Mouse (Mus musculus): Measurements from ENCODE around the gene Mrs2. TPM values are rescaled to one million over a fixed set of nuclear protein-coding genes. Genes with fewer than 3 reads are reported as not detected.

The Mrs2 gene
- total RNA-seq, 1 experiment: 18.3 TPM

GRCm38 (mm10) chr13:25020540-25020892 lies 337 bp upstream of the Mrs2 start:
- no peak for DNase-seq (ENCODE audit: low read depth, low spot score)
- Histone ChIP-seq H3K36me3 (ENCODE audit: control insufficient read depth, insufficient read depth, low read length, poor library complexity, severe bottlenecking) (peaks cover 2% of the 10 kb centered on the region; the same call in 1 of the 2 replicates), H3K9me3 (ENCODE audit: control insufficient read depth, insufficient read depth, low read depth, low read length) (no peaks in the 10 kb centered on the region), H3K4me3 (ENCODE audit: insufficient read depth in 1 of 2, low read depth in 1 of 2, low read length in 2 of 2, poor library complexity in 1 of 2, severe bottlenecking in 1 of 2) (peak overlapping the region; percentile 71 to 86; a peak in 3 of 4 replicates), H3K4me1 (ENCODE audit: control insufficient read depth in 2 of 2, insufficient read depth in 2 of 2, low read length in 2 of 2, poor library complexity in 1 of 2) (no peaks in the 10 kb centered on the region; a peak in 1 of 4 replicates), H3K27ac (ENCODE audit: insufficient read depth, low read depth, low read length, poor library complexity, severe bottlenecking) (no peak overlapping the region), H3K9ac (ENCODE audit: insufficient read depth, low read depth, low read length, poor library complexity, severe bottlenecking) (no peak overlapping the region)
- in situ Hi-C loops (cut with MboI; ENCODE audit: low sequenced_read_pairs in 2 of 2, unreplicated experiment in 2 of 2): no loop called here
- TF ChIP-seq ZC3H11A (IDR thresholded peaks at IDR 0.05; ENCODE audit: borderline replicate concordance, low read depth, low read length) (no peak), CHD2 (IDR thresholded peaks at IDR 0.05; ENCODE audit: low read depth, low read length) (no peak), MAFK (IDR thresholded peaks at IDR 0.05; ENCODE audit: insufficient read depth, low read depth, low read length) (no peak), ZNF384 (IDR thresholded peaks at IDR 0.05; ENCODE audit: low read depth, low read length) (no peak), HCFC1 (IDR thresholded peaks at IDR 0.05; ENCODE audit: borderline replicate concordance, insufficient read depth, low read length) (no peak)

GRCm38 (mm10) chr13:25018316-25018715 lies 1.9 kb downstream of the Mrs2 start:
- Histone ChIP-seq H3K27ac (ENCODE audit: insufficient read depth, low read depth, low read length, poor library complexity, severe bottlenecking) (no peak overlapping the region), H3K36me3 (ENCODE audit: control insufficient read depth, insufficient read depth, low read length, poor library complexity, severe bottlenecking) (peaks cover 2% of the 10 kb centered on the region; the same call in 1 of the 2 replicates), H3K4me1 (ENCODE audit: control insufficient read depth in 2 of 2, insufficient read depth in 2 of 2, low read length in 2 of 2, poor library complexity in 1 of 2) (no peaks in the 10 kb centered on the region; a peak in 1 of 4 replicates), H3K4me3 (ENCODE audit: insufficient read depth in 1 of 2, low read depth in 1 of 2, low read length in 2 of 2, poor library complexity in 1 of 2, severe bottlenecking in 1 of 2) (no peak overlapping the region), H3K9me3 (ENCODE audit: control insufficient read depth, insufficient read depth, low read depth, low read length) (no peaks in the 10 kb centered on the region), H3K9ac (ENCODE audit: insufficient read depth, low read depth, low read length, poor library complexity, severe bottlenecking) (no peak overlapping the region)
- in situ Hi-C loops (cut with MboI; ENCODE audit: low sequenced_read_pairs in 2 of 2, unreplicated experiment in 2 of 2): no loop called here
- no peak for DNase-seq (ENCODE audit: low read depth, low spot score)
- TF ChIP-seq CHD2 (IDR thresholded peaks at IDR 0.05; ENCODE audit: low read depth, low read length): no peak
- TF ChIP-seq ZNF384 (IDR thresholded peaks at IDR 0.05; ENCODE audit: low read depth, low read length): no peak
- no peak for TF ChIP-seq HCFC1 (IDR thresholded peaks at IDR 0.05; ENCODE audit: borderline replicate concordance, insufficient read depth, low read length)
- no peak for TF ChIP-seq ZC3H11A (IDR thresholded peaks at IDR 0.05; ENCODE audit: borderline replicate concordance, low read depth, low read length)
- no peak for TF ChIP-seq MAFK (IDR thresholded peaks at IDR 0.05; ENCODE audit: insufficient read depth, low read depth, low read length)

- no peak for DNase-seq (ENCODE audit: low read depth, low spot score)
- TF ChIP-seq MAFK (IDR thresholded peaks at IDR 0.05; ENCODE audit: insufficient read depth, low read depth, low read length) (no peak), ZNF384 (IDR thresholded peaks at IDR 0.05; ENCODE audit: low read depth, low read length) (no peak), HCFC1 (IDR thresholded peaks at IDR 0.05; ENCODE audit: borderline replicate concordance, insufficient read depth, low read length) (no peak), CHD2 (IDR thresholded peaks at IDR 0.05; ENCODE audit: low read depth, low read length) (no peak), ZC3H11A (IDR thresholded peaks at IDR 0.05; ENCODE audit: borderline replicate concordance, low read depth, low read length) (no peak)
- Histone ChIP-seq H3K9me3 (ENCODE audit: control insufficient read depth, insufficient read depth, low read depth, low read length) (peaks cover 3% of the 10 kb centered on the region; the same call in 1 of the 2 replicates), H3K4me3 (ENCODE audit: insufficient read depth in 1 of 2, low read depth in 1 of 2, low read length in 2 of 2, poor library complexity in 1 of 2, severe bottlenecking in 1 of 2) (no peak overlapping the region), H3K27ac (ENCODE audit: insufficient read depth, low read depth, low read length, poor library complexity, severe bottlenecking) (no peak overlapping the region), H3K4me1 (ENCODE audit: control insufficient read depth in 2 of 2, insufficient read depth in 2 of 2, low read length in 2 of 2, poor library complexity in 1 of 2) (no peaks in the 10 kb centered on the region), H3K9ac (ENCODE audit: insufficient read depth, low read depth, low read length, poor library complexity, severe bottlenecking) (no peak overlapping the region), H3K36me3 (ENCODE audit: control insufficient read depth, insufficient read depth, low read length, poor library complexity, severe bottlenecking) (peaks cover 3% of the 10 kb centered on the region; the same call in 1 of the 2 replicates)
- in situ Hi-C loops (cut with MboI; ENCODE audit: low sequenced_read_pairs in 2 of 2, unreplicated experiment in 2 of 2): no loop called here
These were observed 13.1 kb downstream of the Mrs2 start for GRCm38 (mm10) chr13:25007115-25007514.

GRCm38 (mm10) chr13:25002965-25003364 lies 17.2 kb downstream of the Mrs2 start:
- in situ Hi-C loops (cut with MboI; ENCODE audit: low sequenced_read_pairs in 2 of 2, unreplicated experiment in 2 of 2): no loop called here
- Histone ChIP-seq H3K27ac (ENCODE audit: insufficient read depth, low read depth, low read length, poor library complexity, severe bottlenecking) (no peak overlapping the region), H3K4me1 (ENCODE audit: control insufficient read depth in 2 of 2, insufficient read depth in 2 of 2, low read length in 2 of 2, poor library complexity in 1 of 2) (no peaks in the 10 kb centered on the region), H3K9ac (ENCODE audit: insufficient read depth, low read depth, low read length, poor library complexity, severe bottlenecking) (no peak overlapping the region), H3K9me3 (ENCODE audit: control insufficient read depth, insufficient read depth, low read depth, low read length) (peaks cover 3% of the 10 kb centered on the region; the same call in 1 of the 2 replicates), H3K4me3 (ENCODE audit: insufficient read depth in 1 of 2, low read depth in 1 of 2, low read length in 2 of 2, poor library complexity in 1 of 2, severe bottlenecking in 1 of 2) (no peak overlapping the region), H3K36me3 (ENCODE audit: control insufficient read depth, insufficient read depth, low read length, poor library complexity, severe bottlenecking) (peaks cover 5% of the 10 kb centered on the region; the same call in 1 of the 2 replicates)
- no peak for DNase-seq (ENCODE audit: low read depth, low spot score)
- TF ChIP-seq HCFC1 (IDR thresholded peaks at IDR 0.05; ENCODE audit: borderline replicate concordance, insufficient read depth, low read length): no peak
- TF ChIP-seq MAFK (IDR thresholded peaks at IDR 0.05; ENCODE audit: insufficient read depth, low read depth, low read length): no peak
- no peak for TF ChIP-seq CHD2 (IDR thresholded peaks at IDR 0.05; ENCODE audit: low read depth, low read length)
- no peak for TF ChIP-seq ZNF384 (IDR thresholded peaks at IDR 0.05; ENCODE audit: low read depth, low read length)
- TF ChIP-seq ZC3H11A (IDR thresholded peaks at IDR 0.05; ENCODE audit: borderline replicate concordance, low read depth, low read length): no peak
